Mouse (Mus musculus) heart, adult 11 months (tissue): ENCODE measurements at regions not wholly inside any gene's neighbourhood (a gene's known extent, or its start where the extent isn't known, plus 50 kb on each side); places are given as distances from the start of the nearest gene placed in this dataset.

Experiments used
- DNase-seq: peaks from one replicate; pipeline ENCODE4 v3.0.0; 2022

GRCm38 (mm10) chr7:63313096-63313495 lies 100.7 kb upstream of the Chrna7 start:
- DNase-seq, result no peak

GRCm38 (mm10) chr7:63319594-63319993 lies 107.2 kb upstream of the Chrna7 start:
- no peak for DNase-seq

GRCm38 (mm10) chr7:63321171-63321570 lies 108.8 kb upstream of the Chrna7 start:
- no peak for DNase-seq

GRCm38 (mm10) chr7:63321951-63322710 lies 109.8 kb upstream of the Chrna7 start:
- DNase-seq, result peak; percentile 81

- no peak for DNase-seq
Measured at GRCm38 (mm10) chr7:63335146-63335545, 109.4 kb upstream of the Otud7a start.

- DNase-seq, result no peak
Measured at GRCm38 (mm10) chr7:63336072-63336471, 108.5 kb upstream of the Otud7a start.

GRCm38 (mm10) chr7:63341716-63342115 lies 102.8 kb upstream of the Otud7a start:
- DNase-seq, result no peak

- DNase-seq, result no peak
Measured at GRCm38 (mm10) chr7:63345671-63346392, 98.7 kb upstream of the Otud7a start.

GRCm38 (mm10) chr7:63346393-63346730 lies 98.2 kb upstream of the Otud7a start:
- no peak for DNase-seq
